Mouse (Mus musculus) spleen, postnatal 4 days (tissue): ENCODE results near the gene Ddx19a.
A peak's percentile ranks its signal among the peaks of the same experiment; 100 is the strongest.
"Not testable (repeated sequence)": the region's sequence is repeated elsewhere in the genome, so short reads cannot be mapped to it uniquely, and the experiment has no call there.

Source experiments
- DNase-seq, 2 experiments: peaks; one replicate each; pipeline ENCODE4 v3.0.0; 2022; ENCODE audit warnings: low spot score in 2 of 2

Ddx19a gene

DNA sequence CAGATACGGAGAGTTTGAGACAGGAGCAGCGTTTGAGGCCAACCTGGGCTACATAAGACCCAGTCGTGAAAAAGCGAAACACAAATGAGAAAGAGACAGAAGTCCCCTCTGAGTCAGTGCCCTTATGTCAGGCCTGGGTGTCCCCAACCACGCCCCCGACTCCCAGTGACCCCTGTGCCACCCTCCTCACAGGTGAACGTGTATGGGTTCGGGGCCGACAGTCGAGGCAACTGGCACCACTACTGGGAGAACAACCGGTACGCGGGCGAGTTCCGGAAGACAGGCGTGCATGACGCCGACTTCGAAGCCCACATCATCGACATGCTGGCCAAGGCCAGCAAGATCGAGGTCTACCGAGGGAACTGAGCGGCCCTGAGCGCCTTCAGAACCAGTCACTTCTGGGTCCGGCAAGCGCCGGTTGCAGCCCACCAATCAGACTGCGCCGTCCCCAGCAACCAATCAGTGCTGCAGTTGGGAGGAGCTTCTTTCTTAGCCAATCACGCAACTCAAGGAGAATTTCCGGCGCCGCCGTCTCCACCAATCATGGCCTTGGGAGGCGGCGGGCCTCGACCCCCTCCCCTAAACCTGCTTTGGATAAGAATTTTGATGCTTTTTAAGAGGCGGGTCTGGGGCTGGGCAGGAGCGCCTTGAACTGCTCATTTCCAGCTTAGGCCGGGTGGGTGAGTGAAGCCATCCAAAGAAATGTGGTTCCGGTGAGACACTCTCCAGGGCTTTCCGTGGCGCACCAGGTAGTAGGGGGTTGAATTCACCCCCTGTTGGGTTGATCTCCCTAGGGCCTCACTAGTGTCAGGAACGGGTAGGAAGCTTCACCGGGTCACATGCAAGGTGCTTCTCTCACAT, 27.5 kb downstream of the Ddx19a start:
- peak; percentile 86 to 92 for DNase-seq

DNA sequence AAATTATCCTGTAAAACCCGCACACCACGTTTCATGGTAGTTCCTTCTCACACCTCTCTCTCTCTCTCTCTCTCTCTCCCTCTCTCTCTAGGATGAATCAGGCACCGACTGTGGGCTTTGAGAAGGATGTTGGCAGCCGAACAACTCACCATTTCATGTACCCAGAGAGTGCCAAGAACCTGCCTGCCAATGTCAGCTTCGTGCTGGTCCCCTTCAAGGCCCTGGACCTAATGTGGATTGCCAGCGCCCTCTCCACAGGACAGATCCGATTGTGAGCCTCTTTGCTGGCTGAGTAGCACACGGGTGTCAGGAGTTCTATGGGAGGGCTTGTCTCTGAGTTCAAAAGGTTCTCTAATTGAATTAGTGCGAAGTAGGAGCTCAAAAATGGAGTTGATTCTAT, 30.3 kb downstream of the Ddx19a start:
- no peak for DNase-seq

DNA sequence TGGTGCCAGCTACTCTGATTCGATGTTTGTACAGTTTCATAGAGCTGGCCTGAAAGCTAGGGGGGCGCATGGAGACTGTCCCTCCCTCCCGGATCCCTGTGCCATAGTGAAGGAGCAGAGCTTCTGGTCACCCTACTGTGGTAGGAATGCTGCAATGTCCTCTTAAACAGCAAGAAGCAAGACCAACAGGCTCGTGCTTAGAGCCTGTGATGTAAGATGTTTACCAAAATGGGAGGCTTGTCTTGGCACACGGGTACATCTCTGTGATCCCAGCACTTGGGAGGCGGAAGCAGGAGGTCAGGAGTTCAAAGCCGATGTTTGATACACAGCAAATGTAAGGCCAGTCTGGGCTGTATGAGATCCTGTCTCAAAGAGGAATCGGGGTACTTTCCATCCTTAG, 31.0 kb downstream of the Ddx19a start:
- no peak for DNase-seq

DNA sequence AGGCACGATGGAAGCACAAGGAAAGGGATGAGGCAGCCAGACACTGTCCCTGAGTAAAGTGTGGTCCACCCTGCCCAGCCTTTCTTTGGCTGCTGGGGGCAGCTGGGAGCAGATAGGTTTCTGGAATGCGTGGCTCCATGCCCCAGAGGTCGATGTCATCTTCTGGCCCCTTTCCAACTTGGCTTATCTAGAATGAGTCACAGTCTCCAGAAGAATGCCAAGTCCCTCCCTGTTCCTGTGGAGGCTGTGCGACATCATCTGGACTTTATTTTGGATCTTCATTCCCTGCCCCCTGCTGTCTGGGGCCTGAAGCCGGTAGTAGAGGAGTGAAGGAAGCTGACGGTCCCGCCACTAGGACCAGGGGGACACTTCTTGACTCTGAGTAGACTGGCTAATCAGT, 32.0 kb downstream of the Ddx19a start:
- peak in 1 of 2 experiments; percentile 58 for DNase-seq

DNA sequence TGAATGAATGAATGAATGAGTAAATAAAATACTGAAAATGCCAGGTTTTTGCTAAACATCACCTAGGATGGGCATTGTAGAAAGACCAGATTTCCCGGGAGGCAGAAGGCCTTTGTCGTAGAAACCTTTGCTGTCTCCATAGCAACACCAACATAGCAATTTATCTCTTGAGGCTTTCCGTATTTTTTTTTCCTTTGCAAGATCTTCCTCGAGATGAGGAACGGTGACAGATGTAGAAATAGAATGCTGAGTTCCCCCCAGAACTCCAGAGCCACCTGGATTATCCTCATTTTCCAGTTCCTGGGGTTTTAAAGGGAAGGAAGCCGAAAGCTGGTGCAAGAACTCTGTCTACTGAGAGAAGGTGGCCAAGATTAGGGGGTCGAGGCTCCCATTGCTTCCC, 32.9 kb downstream of the Ddx19a start:
- DNase-seq = no peak

DNA sequence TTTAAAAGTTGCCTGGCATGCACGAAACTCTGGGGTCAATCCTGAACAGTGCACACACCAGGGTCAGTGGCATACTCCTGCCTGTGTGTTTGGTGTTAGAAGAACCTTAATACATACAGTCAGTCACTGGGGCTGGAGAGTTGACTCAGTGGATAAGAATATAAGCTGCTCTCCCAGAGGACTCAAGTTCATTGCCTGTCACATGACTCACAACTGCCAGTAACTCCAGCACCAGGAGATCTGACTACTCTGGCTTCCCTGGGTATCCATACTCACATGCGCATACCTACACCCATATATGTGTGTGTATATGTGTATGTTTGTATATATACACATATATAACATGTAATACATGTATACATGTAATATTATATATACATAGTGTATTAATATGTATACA, 34.5 kb downstream of the Ddx19a start:
- DNase-seq = no peak

DNA sequence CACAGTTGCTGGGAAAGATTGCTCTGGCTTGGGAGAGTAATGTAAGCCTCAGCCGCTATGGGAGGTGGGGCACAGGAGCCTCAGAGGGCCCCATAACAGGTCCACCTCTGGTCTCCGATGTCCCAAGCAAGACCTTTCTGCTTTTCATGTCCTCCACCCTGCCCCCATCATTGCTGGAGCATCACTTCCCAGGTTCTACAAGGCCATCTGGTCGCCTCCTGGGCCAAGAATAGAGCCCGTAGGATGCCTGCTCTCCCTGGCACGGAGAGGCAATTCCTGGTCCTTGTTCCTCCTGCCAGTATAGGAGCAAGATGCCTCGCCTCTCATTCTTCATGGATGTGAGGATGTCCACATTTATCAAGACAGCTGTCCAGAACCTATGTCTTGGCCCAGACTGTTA, 37.7 kb downstream of the Ddx19a start:
- DNase-seq = no peak

DNA sequence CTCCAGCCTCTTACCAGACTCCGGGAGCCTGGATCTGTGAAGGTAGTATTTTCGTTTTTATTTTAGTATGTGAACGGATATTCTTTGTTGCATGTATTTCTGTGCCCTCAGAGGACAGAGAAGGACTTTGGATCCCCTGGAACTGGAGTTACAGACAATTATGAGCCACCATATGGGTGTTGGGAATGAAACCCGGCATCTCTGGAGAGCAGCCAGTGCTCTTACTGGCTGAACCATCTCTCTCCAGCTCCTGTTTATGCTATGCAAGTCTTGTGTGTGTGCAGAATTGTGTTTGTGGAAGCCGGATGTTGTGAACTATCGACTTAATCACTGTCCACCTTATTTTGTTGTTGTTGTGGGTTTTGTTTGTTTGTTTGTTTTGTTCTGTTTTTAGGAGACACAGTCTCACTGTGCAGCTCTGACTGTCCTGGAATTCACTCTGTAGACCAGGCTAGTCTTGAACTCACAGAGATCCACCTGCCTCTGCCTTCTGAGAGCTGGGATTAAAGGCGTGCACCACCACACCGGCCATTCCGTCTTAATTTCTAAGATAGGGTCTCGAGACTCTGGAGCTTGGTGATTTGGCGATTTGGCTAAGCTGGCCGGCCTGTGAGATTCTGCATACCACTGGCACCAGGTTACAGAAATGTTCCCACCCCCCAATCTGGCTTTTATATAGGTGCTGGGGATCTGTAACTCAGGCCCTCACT, 38.4 kb downstream of the Ddx19a start:
- DNase-seq = no peak

DNA sequence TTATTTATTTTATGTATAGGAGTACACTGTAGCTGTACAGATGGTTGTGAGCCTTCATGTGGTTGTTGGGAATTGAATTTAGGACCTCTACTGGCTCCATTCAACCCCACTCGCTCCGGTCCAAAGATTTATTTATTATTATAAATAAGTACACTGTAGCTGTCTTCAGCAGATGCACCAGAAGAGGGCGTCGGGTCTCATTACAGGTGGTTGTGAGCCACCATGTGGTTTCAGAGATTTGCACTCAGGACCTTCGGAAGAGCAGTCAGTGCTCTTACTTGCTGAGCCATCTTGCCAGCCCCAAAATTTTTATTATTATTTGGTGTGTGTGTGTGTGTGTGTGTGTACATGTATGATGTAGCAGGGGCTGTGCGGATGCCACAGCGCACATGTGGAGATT, 39.0 kb downstream of the Ddx19a start:
- not testable (repeated sequence) for DNase-seq

DNA sequence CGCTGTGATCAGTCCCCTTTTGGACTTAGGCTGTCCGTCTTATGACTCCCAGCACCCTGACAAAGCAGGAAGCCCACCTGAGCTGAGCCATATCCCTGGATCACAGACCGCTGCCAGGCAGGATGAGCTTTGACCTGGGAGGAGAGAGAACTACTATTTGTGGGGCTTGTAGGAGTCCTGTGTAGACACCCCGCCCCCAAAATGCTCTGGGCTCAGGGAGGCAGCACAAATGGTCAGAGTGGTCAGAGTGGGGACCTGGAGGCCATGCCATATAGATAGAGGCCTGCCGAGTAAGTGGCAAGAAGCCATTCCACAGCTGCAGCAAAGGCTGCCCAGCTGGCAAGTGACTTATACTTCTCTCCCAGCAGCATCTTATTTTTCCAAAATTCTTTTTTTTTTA, 39.5 kb downstream of the Ddx19a start:
- DNase-seq = no peak

DNA sequence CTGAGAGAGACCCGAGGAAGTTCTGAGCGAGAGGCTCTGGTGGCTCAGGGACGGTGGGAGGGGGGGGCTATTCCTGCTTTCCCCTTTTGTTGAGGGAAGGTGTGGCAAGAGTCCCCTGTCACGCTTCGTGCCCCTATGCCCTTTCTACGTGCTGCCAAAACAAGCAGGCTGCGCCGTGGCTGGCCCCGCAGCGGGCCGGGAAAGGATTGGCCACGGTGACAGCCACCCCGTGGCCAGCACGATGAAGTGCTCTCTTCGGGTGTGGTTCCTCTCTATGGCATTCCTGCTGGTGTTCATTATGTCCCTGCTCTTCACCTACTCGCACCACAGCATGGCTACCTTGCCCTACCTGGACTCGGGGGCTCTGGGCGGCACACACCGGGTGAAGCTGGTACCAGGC, 40.1 kb downstream of the Ddx19a start:
- no peak for DNase-seq

DNA sequence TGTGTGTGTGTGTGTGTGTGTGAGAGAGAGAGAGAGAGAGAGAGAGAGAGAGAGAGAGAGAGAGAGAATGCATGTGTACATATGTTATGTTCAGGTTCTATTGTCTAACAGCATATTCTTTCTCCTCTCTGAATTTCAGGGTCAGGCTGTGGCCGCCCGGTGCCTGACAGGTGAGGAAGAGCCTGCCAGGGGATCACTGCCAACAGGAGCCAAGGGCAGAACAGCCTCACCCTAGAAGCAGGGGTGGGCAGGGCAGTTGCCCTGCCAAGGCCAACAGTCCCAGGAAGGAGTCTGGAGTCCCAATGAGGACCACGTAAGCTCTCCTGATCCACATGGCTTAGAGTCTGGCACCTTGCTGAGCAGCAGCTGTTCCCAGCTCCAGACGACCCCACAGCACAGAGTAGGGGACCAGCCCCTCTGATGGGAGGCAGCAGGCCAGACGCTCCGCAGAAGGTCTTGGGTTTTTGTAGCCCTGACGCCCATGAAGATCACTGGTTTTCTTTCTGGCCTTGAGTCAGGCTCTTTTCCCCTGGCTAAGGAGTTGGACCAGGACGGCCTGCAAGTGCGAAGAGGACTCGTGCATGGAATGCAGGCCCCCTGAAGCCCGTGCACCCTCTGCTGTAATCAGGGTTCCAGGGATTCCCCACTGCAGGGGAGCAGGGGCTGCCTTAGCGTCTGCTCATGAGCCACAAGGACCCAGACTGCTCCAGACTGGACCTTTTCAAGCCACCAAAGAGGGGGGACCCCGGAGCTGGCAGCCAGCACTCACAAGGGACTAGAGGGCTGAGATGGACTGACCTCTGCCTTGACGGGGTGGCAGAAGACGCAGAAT, 40.8 kb downstream of the Ddx19a start:
- no peak for DNase-seq

DNA sequence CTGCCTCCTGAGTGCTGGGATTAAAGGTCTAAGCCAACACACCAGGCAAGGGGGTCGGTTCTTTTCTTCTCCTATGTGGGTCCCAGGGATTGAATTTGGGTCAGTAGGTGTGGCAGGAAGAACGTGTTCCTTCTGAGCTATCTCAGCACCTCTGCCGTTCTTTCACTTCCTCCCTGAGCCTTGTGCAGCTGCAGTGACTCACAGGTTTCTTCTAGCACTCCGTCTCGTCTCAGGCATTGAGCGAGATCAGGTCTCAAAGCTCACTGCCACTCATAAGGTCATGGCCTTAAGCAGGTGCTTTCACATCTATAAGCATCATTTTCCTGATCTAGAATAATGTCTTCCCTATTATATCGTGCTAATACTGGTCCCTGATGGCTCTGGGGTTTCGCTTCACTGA, 42.8 kb downstream of the Ddx19a start:
- no peak for DNase-seq

DNA sequence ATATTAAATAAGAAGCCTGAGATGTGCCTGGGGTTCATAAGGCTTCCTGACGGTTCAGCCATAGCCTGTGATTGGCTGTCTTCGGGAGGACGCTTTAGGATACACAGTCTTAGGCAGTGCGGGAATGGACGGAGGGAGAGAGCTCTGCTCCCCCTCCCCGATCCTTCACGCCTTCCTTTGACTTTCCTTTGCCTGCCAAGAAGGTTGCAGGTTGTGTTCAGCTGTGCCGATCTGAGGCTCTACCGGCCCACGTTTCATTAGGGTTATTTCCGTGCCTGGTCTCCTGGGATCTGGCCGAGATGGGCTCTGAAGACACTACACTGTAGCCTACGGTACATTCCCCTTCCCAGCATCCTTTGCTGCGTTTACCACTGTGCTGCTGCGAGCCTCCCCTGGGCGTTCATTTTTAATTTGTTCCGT, 47.5 kb downstream of the Ddx19a start:
- DNase-seq = peak in 1 of 2 experiments; percentile 63

DNA sequence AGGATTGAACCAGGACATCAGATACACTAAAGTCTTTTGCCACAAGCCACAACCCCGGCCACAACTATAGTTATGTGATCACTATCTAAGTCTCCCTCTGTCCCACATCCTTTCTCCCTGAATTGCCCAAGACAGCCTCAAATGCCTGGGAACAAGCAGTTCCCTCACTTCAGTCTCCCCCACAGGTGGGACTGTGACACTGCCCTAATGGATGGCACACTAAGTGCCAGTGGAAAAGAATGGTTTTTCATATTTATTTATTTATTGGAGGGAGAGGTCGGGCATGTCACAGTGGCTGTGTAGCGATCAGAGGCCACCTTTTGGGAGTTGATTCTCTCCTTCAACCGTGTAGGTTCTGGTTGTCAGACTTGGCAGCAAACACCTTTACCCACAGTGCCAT, 51.9 kb downstream of the Ddx19a start:
- no peak for DNase-seq

DNA sequence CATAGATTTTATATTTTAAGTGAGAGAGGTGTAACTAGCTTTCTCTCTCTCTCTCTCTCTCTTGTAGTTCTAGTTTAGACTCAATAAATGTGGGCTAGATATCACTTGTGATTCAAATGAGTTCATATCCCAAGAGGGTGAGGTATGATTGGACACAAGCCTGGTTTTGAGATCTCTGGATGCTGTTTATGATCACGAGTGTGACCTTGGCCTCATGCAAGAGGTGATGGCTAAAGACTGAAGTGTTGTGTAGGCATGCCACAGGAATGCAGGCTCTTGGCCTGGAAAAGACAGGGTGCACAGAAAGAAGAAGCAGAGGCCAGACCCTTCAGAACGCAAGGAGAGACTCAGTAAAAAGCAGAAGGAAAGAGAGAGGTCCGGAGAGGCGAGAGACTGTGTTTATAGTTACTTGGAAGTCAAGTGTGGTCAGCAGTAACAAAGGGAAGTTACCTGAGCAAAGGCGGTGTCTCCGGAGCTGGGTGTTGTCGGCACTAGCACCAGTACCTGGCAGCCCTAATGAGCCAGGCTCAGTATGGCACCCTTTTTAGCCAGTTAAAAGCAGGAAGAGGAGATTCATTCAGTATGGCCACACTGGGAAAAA, 53.2 kb downstream of the Ddx19a start:
- no peak for DNase-seq

DNA sequence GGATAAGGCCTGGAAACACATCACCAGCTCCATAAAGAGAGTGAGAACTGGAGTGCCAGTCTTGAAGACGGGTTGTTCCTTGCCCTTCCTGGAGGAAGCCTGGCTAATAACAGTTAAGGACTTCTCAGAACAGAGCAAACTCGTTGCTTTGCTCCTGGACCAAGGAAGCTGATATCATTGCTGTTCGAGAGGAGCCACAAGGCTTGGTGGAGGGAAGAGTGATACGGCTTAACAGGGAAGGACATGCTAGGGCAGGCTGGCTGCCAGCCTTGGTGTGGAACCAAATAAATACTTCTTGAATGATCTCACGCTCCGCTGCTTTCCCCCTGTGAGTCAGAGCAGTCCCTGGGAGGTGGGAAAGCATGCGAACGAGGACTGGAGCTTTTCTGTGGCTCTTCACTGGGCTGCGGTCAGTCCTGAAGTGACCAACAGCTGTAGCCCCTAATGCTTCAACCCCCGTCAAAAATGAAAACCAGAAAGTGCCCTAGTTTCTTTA, 56.1 kb downstream of the Ddx19a start:
- no peak for DNase-seq

DNA sequence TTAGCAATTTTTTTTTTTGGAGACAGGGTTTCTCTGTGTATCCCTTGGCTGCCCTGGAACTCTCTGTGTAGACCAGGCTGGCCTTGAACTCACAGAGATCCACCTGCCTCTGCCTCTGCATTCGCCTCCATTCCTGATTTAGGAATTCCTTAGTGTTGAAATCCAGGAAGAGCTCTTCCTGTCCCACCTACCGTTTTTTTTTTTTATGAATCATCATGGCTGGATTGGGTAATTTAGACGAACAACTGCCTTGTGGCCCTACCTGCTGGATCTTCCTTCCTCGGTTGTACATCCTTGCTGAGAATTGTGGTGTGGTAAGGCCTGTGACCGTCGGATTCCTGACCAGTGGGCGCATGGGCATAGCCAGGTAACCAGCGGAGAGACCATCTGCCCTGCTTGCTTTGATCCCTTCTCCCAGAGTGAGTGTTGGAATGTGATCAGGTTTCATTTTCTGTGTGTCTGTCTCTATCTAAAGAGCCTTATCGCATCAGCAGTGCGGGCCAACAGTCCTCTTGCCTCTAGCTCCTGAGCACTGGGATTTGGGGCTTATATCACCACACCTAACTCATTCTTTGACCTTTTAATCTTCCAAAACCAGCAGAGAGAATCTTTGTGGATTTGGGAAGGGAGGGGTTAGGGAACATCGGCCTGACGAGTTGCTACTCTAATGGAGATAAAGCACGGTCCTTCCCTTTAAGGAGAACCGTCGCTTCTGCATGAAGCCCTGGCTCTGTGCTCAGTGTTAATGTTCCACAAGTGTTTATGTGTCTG, 56.7 kb downstream of the Ddx19a start:
- no peak for DNase-seq

DNA sequence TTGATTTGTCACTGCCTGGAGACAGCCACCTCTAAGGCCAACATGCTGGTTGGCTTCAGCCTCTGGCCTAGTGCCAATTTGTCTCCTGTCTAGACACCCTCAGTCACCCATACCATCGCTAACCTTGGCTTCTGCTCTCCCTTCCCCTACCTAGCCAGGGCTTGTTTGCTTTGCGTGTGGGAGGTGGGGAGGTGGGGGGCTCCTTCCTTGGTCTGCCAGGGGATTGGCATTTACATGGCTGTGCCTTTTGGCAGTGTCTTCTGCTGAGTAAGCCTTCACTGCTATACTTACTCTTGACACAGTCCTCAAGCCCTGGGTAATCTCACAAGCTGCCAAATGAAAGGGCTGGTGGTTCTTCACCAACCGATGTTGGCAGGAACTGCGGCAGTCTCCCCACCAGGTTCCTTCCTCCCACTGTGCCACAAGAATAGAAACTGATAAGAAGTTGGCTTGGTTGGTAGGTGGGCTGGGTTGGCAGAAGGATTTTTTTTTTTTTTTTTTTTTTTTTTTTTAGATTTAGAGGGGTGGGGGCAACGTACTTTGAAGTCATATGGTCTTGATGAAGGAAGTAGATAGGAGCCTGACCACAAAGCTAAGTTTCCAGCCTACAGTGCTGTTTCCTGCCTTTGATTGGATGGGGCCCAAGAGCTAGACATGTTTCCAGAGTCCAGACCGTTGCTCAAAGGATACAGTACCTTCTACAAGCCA, 58.6 kb downstream of the Ddx19a start:
- DNase-seq = peak in 1 of 2 experiments; percentile 74

DNA sequence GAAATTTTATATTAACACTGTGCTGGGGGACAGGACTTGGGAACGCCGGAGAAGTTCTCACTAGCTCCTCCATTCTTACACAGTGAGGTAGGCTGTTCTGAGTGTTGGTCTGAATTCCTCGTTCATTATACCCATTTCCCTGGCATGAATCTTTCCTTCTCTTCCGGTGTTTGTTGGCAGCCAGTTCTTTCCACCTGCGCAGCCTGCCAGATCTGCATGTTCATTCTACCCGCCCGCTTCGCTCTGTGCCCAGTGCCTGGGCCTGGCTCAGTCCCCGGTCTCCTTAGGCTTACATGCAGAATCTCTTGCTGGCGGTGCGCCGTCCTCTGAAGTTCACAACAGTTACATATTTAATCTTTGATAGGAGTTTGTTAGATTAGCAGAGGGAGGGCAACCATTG, 61.4 kb downstream of the Ddx19a start:
- no peak for DNase-seq
